Mouse (Mus musculus): Measurements from ENCODE around the gene Cyp20a1. TPM values are rescaled to one million over a fixed set of nuclear protein-coding genes. Genes with fewer than 3 reads are reported as not detected.
A peak's percentile ranks its signal among the peaks of the same experiment; 100 is the strongest.

The Cyp20a1 gene
- polyA plus RNA-seq, 1 experiment from 2014 or later, result 16.5 TPM

GRCm38 (mm10) chr1:60409168-60409828, 66.2 kb downstream of the Cyp20a1 start, which contains the start of gene Abi2:
Abi2 (plus strand) TSS chr1:60409619.
- WGBS, result 0% methylated on average over 19 of the region's 69 CpGs
- H3K4me1 ChIP-seq (replicated peaks), result peaks cover 25% of the 10 kb centered on the region
- no peaks in the 10 kb centered on the region for H3K36me3 ChIP-seq
- H3K4me3 ChIP-seq, result peak within 1 kb of the TSS; percentile 88
- peak; percentile 93 for ATAC-seq (ENCODE audit: low FRiP score, low read depth)
- peak within 1 kb of the TSS; percentile 99 for H3K27ac ChIP-seq (replicated peaks)
- peak within 1 kb of the TSS; percentile 89 for H3K9ac ChIP-seq
- H3K4me2 ChIP-seq, result peak within 1 kb of the TSS; percentile 64
- H3K9me3 ChIP-seq, result no peaks in the 10 kb centered on the region
- H3K27me3 ChIP-seq, result no peaks in the 10 kb centered on the region

- H3K36me3 ChIP-seq, result no peaks in the 10 kb centered on the region
- H3K27me3 ChIP-seq, result no peaks in the 10 kb centered on the region
- H3K9ac ChIP-seq, result peak overlapping the region; percentile 89
- peak; percentile 84 for ATAC-seq (ENCODE audit: low FRiP score, low read depth)
- peak overlapping the region; percentile 88 for H3K4me3 ChIP-seq
- peaks cover 25% of the 10 kb centered on the region for H3K4me1 ChIP-seq (replicated peaks)
- H3K4me2 ChIP-seq, result peak overlapping the region; percentile 64
- no peaks in the 10 kb centered on the region for H3K9me3 ChIP-seq
- 1% methylated on average over 52 of the region's 54 CpGs for WGBS
- H3K27ac ChIP-seq (replicated peaks), result peak overlapping the region; percentile 99
Observed at GRCm38 (mm10) chr1:60409928-60410817, 67.0 kb downstream of the Cyp20a1 start.

- no peaks in the 10 kb centered on the region for H3K36me3 ChIP-seq
- peaks cover 16% of the 10 kb centered on the region for H3K4me1 ChIP-seq (replicated peaks)
- no peak overlapping the region for H3K4me3 ChIP-seq
- 68% methylated on average over 3 of the region's 3 CpGs for WGBS
- H3K9me3 ChIP-seq, result no peaks in the 10 kb centered on the region
- H3K4me2 ChIP-seq, result no peak overlapping the region
- ATAC-seq (ENCODE audit: low FRiP score, low read depth), result no peak
- no peak overlapping the region for H3K27ac ChIP-seq (replicated peaks)
- H3K9ac ChIP-seq, result no peak overlapping the region
- no peaks in the 10 kb centered on the region for H3K27me3 ChIP-seq
Observed at GRCm38 (mm10) chr1:60416724-60417123, 73.6 kb downstream of the Cyp20a1 start.

- no peaks in the 10 kb centered on the region for H3K27me3 ChIP-seq
- H3K4me2 ChIP-seq, result no peak overlapping the region
- no peak overlapping the region for H3K27ac ChIP-seq (replicated peaks)
- no peak overlapping the region for H3K9ac ChIP-seq
- H3K4me3 ChIP-seq, result no peak overlapping the region
- H3K4me1 ChIP-seq (replicated peaks), result peaks cover 2% of the 10 kb centered on the region; the same call in 1 of the 2 replicates
- no peaks in the 10 kb centered on the region for H3K36me3 ChIP-seq
- H3K9me3 ChIP-seq, result no peaks in the 10 kb centered on the region
- no peak for ATAC-seq (ENCODE audit: low FRiP score, low read depth)
- WGBS, result 97% methylated on average over 1 of the region's 1 CpGs
Observed at GRCm38 (mm10) chr1:60423882-60424281, 80.8 kb downstream of the Cyp20a1 start.

GRCm38 (mm10) chr1:60428341-60428740, 85.2 kb downstream of the Cyp20a1 start:
- Histone ChIP-seq H3K27ac (replicated peaks) (no peak overlapping the region), H3K36me3 (no peaks in the 10 kb centered on the region), H3K9me3 (no peaks in the 10 kb centered on the region), H3K27me3 (no peaks in the 10 kb centered on the region), H3K4me2 (no peak overlapping the region), H3K4me3 (no peak overlapping the region), H3K4me1 (replicated peaks) (peaks cover 7% of the 10 kb centered on the region; the same call in 1 of the 2 replicates), H3K9ac (no peak overlapping the region)
- WGBS, result 90% methylated on average over 2 of the region's 2 CpGs
- ATAC-seq (ENCODE audit: low FRiP score, low read depth), result no peak

GRCm38 (mm10) chr1:60428932-60429331, 85.8 kb downstream of the Cyp20a1 start:
- H3K9ac ChIP-seq, result no peak overlapping the region
- H3K4me2 ChIP-seq, result no peak overlapping the region
- no peak overlapping the region for H3K4me3 ChIP-seq
- no peaks in the 10 kb centered on the region for H3K9me3 ChIP-seq
- H3K27ac ChIP-seq (replicated peaks), result no peak overlapping the region
- no peaks in the 10 kb centered on the region for H3K36me3 ChIP-seq
- no peaks in the 10 kb centered on the region for H3K27me3 ChIP-seq
- WGBS, result 75% methylated on average over 2 of the region's 2 CpGs
- peaks cover 7% of the 10 kb centered on the region; the same call in 1 of the 2 replicates for H3K4me1 ChIP-seq (replicated peaks)
- ATAC-seq (ENCODE audit: low FRiP score, low read depth), result no peak

GRCm38 (mm10) chr1:60431531-60431930, 88.4 kb downstream of the Cyp20a1 start:
- H3K9me3 ChIP-seq, result no peaks in the 10 kb centered on the region
- WGBS, result 96% methylated on average over 5 of the region's 5 CpGs
- H3K27ac ChIP-seq (replicated peaks), result no peak overlapping the region
- H3K4me3 ChIP-seq, result no peak overlapping the region
- no peak for ATAC-seq (ENCODE audit: low FRiP score, low read depth)
- H3K27me3 ChIP-seq, result no peaks in the 10 kb centered on the region
- peaks cover 7% of the 10 kb centered on the region; the same call in 1 of the 2 replicates for H3K4me1 ChIP-seq (replicated peaks)
- no peak overlapping the region for H3K9ac ChIP-seq
- 0 out of 2 replicates have a peak, but pooled peaks cover 2% of the 10 kb centered on the region for H3K36me3 ChIP-seq
- no peak overlapping the region for H3K4me2 ChIP-seq

GRCm38 (mm10) chr1:60432497-60432896, 89.4 kb downstream of the Cyp20a1 start:
- H3K27me3 ChIP-seq, result no peaks in the 10 kb centered on the region
- H3K4me1 ChIP-seq (replicated peaks), result 0 out of 2 replicates have a peak, but pooled peaks cover 7% of the 10 kb centered on the region
- 11% methylated on average over 1 of the region's 1 CpGs for WGBS
- no peak overlapping the region for H3K4me3 ChIP-seq
- no peaks in the 10 kb centered on the region for H3K9me3 ChIP-seq
- no peak overlapping the region for H3K9ac ChIP-seq
- no peak overlapping the region for H3K4me2 ChIP-seq
- H3K27ac ChIP-seq (replicated peaks), result no peak overlapping the region
- H3K36me3 ChIP-seq, result peaks cover 8% of the 10 kb centered on the region; the same call in 1 of the 2 replicates
- ATAC-seq (ENCODE audit: low FRiP score, low read depth), result no peak

Other genes starting within 250 kb of the Cyp20a1 start
- 7.7 and 8.8 TPM in 2 replicates for gene Carf, start 245.1 kb upstream of the Cyp20a1 start, polyA plus RNA-seq (2015; fragmentation: Nextera tagmentation; extraction: Ambion mirVana)
- 46.3 and 47.5 TPM in 2 replicates for gene Wdr12, start 244.7 kb upstream of the Cyp20a1 start, polyA plus RNA-seq (2015; fragmentation: Nextera tagmentation; extraction: Ambion mirVana)
- gene Nbeal1, start 162.7 kb upstream of the Cyp20a1 start, polyA plus RNA-seq (2015; fragmentation: Nextera tagmentation; extraction: Ambion mirVana), result 7.1 and 8.0 TPM in 2 replicates
- 75.7 and 89.6 TPM in 2 replicates for gene Abi2, start 66.3 kb downstream of the Cyp20a1 start, polyA plus RNA-seq (2015; fragmentation: Nextera tagmentation; extraction: Ambion mirVana)
- gene Raph1, start 223.8 kb downstream of the Cyp20a1 start, polyA plus RNA-seq (2015; fragmentation: Nextera tagmentation; extraction: Ambion mirVana), result 25.5 and 26.2 TPM in 2 replicates